Mouse (Mus musculus): Measurements from ENCODE around the gene Nat8f4.
"Not testable (repeated sequence)": the region's sequence is repeated elsewhere in the genome, so short reads cannot be mapped to it uniquely, and the experiment has no call there.

DNA sequence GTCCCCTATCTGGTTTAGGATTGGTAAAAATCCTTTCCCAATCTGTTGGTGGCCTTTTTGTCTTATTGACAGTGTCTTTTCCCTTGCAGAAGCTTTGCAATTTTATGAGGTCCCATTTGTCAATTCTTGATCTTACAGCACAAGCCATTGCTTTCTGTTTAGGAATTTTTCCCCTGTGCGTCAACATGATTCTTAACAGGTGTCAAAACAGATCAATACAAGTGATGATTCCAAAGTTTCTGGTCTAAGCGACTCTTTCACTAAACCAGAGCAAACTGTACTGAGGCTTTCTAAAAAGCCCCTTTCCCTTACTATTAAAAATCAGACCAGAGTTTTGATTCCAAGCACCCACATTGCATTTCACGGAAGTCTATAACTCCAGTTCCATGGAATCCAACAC, 13.7 kb upstream of the Nat8f4 start:
- TF ChIP-seq POLR2A, CTCF (IDR thresholded peaks at IDR 0.05; ENCODE audit: insufficient read depth, low read depth, low read length): not testable (repeated sequence)
